Mouse (Mus musculus) heart, adult 18-20 months (tissue): ENCODE data around the gene Npvf. TPM values are rescaled to one million over a fixed set of nuclear protein-coding genes. Genes with fewer than 3 reads are reported as not detected.

Source experiments
- DNase-seq, 2 experiments: peaks; one replicate each; pipeline ENCODE4 v3.0.0; 2021 to 2022; ENCODE audit warnings: mixed read lengths in 1 of 2
- long read RNA-seq, 2 experiments: library from polyadenylated mRNA; stranded (forward); transcript quantifications; one replicate each; pipeline ENCODE4 v2.0.0; 2021
- total RNA-seq, 2 experiments: library from RNA; stranded (reverse); gene quantifications; 2 replicates each; pipeline ENCODE4 v1.2.3; 2021

The Npvf gene
- not detected for total RNA-seq
- long read RNA-seq, experiment 1, result 0 reads
- long read RNA-seq, experiment 2, result 0 reads

DNA sequence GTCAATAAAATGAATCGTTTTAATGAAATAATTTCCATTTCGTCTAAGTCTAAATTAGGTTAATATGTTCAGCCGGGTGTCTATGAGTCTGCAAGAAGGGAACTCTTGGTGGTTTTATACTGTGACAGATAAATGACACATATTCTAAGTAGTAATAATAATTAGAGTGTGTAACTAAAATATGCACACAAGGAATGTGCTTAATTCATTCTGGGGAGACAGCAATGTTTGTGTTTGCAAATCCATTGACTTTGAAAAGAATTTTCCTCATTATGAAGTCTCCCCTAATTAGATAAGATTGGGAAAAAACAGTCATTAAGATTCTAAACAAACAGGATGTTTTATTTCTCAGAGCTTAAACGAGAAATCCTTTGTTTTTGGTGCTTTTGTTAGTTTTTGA is at the start of gene Npvf:
Npvf (minus strand) TSS at position 84 of the 400 bp plus-strand sequence.
- no peak for DNase-seq

GRCm38 (mm10) chr6:50689121-50689815 is 35.0 kb upstream of the Npvf start:
- no peak for DNase-seq

DNA sequence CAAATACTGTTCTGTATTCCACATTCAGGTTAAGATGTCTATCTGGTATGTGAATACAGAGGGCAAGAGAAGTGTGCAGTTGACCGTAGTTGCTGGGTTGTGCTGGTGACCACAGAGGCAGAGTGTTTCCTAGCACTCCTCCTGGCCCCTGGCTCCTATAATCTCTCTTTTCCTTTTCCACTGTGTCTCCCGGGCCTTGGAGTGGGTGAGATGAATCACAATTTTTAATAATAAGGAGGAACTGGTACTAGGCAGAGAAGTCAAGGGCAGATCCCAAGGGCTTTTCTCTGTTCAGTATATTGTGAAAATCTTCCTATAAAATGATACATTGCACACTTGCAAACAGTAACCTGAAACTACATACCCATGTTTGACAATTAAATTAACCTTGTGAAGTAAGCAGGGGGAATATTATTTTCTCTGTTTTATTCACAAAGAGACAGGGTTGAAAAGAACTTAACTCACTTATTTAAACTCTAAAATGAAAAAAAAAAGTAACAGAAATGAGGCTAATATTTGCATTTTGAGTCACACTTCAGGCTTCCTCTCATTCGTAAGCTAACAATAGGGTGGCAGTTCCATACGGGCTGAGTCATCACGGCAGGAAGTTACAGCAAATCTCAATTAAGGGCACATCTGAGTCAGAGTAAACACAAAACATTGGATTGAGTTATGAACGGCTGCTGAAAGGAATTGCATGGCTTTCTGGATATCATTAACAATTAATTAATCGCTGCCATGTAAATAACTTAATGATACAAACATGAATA is 30.6 kb upstream of the Npvf start:
- DNase-seq, result peak in 1 of 2 experiments; percentile 15

- no peak for DNase-seq
Measured at GRCm38 (mm10) chr6:50681491-50681890, 27.3 kb upstream of the Npvf start.

DNA sequence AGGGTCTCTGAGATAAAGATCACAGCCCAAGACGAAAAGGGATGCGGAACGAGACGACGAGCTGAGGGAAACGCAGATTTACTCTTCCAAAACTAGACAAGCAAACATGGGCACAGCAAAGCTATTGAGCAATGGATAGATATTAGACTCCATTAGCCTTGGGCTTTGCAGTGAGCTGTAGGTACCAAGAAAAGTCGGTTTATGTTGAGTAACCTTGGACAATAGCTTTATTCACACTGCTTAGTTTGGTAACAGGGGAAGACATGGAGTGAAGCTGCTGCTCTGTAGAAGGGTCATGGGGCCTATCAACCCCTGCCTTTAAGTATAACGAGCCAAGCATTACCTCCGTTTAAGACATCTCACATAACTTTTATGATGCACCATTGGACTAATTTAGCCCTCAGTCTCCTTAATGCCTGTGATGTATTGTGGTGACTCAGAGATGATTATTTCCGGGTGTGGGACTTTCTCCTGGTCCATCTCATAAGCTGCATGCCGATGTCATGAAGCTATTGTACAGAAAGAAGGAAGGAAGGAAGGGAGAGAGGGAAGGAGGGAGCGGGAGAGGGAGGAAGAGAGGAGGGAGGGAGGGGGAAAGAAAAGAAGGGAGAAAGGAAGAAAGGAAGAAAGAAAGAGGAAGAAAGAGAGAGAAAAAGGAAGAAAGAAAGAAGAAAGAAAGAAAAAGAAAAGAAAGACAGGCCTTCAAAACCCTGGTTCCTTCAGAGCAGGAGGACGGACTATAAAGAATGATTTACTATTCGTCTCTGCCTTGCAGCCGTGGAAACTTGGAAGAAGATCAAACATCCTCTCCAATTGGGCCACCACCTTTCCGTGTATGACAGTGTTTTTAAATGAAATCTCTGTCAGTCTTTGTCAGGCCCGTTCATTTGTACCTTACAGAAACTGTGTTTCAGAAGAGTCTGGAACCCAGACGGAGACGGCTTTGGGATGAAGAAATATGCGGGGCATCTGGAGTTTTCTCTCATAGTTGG is 26.3 kb upstream of the Npvf start:
- peak in 1 of 2 experiments; percentile 3 for DNase-seq

DNA sequence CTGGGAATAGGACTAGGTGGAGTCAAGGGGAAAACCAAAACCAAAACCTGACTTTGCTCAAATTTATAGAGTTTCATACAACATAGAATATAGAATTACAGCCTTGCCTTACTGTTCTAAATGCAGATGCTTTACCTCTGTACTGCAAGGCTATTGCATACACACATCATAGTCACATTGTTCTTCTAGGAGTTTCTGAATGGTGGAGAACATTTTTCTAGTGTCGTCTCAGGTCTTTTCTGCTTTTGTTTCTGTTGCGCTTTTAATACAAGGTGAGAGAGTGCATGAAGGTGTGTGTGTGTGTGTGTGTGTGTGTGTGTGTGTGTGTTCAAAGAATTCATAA is 25.2 kb upstream of the Npvf start:
- no peak for DNase-seq

DNA sequence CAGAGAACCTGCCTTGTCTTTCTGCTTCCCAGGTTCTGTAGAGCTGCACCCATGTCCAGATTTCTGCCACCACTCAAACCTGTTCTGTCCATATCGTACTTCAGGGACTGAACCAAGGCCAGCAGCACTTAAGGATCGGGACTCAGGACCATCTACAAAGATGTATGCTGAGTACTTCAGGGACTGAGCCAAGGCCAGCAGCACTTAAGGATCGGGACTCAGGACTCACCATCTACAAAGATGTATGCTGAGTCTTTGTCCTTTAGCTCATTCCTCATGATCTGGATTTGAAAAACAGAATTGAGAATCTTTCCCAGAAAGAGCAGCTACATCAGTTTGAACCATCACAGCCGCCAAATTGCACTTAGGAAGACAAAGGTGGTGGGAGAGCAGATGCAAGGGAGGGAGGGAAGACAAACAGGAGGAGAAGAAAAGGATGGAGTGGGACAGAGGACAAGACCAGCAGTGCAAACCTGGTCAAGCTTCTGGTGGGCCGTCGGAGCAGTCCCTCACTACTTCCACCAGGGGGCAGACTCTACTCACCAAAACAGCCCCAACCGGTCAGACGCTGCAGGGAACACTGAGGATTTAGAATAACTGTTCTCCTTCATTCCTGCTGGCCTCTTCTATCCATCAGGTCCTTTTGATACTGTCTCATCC is 24.7 kb upstream of the Npvf start:
- DNase-seq, result peak; percentile 61 to 83

GRCm38 (mm10) chr6:50671191-50671590 is 17.0 kb upstream of the Npvf start:
- no peak for DNase-seq

DNA sequence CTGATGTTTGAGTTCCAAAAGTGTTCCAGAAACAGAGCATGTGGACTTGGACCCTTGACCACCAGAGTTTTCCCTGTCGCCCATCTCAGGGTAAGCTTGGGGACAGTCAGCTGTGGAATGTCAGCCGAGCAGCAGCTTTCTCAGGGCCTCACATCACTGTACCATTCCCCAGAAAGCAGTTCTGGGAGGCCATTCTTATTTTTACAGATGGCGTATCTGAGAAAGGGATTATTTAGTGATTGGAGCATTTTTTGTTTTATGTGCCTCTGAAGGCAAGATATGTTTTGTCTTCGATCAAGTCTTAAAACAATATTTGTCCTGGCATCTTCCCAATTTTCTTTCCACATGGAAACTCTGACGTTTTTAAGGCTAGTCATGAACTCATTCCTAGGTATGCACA is 12.7 kb upstream of the Npvf start:
- no peak for DNase-seq

- DNase-seq, result no peak
Measured at GRCm38 (mm10) chr6:50665020-50665419, 10.8 kb upstream of the Npvf start.

DNA sequence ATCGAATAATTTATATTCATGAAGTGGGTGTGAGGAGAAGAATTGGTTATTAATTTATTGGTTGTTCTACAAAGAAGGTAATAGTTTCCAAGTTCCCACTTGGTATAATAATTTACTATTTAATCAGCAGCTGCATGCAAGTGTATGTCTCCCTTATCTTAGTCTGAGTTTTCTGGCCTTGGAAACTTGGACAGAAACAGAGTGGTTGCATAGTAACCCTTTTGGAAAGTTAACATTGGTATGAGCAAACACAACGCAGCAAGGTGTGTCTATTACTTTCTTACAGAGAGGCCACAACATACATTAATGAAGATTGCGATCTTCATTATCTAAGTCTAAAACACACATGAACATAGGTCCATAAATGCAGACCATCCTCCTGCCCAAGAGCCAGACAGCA is 10.0 kb upstream of the Npvf start:
- DNase-seq, result no peak

GRCm38 (mm10) chr6:50662925-50663583 is 8.8 kb upstream of the Npvf start:
- DNase-seq, result no peak

GRCm38 (mm10) chr6:50661729-50662128 is 7.5 kb upstream of the Npvf start:
- DNase-seq, result no peak

DNA sequence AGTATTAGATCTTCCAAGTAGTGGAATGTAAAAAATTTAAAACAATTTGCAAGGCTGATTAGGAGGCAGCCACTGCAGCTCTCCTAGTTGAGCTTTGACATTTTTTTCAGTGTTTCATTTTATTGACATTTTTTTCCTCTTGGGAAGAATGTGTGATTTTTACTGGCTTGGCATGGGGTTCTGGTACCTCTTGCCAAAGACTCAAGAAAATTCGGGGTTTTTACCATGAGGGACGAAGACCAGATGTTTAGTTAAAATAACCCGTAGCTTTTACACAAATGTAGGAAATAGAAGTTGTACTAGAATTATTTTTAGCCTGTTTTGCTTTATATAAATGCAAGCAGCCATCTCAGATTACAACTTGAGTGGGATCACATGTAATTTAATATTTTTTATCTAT is 4.2 kb upstream of the Npvf start:
- DNase-seq, result no peak

GRCm38 (mm10) chr6:50658018-50658417 is 3.8 kb upstream of the Npvf start:
- DNase-seq, result no peak

- no peak for DNase-seq
Measured at GRCm38 (mm10) chr6:50656426-50656825, 2.2 kb upstream of the Npvf start.

DNA sequence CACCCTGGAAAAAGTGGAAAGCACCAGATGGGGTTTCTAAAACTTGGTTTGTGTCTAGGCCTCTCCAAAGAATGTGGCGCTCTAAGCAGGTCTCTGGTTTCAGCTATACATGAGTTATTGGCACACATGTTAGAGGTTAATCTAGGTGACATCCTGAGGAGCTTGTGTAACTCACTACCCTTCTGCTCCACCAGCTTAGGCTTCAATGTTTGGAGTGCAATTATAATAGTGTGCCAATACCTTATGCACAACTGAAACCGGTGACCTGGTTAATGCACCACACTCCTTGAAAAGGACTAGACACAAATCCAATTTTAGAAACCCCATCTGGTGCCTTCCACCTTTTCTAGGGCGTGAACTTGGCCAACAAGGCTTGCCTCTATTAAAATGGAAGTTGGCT is 1.7 kb upstream of the Npvf start:
- DNase-seq, result no peak

DNA sequence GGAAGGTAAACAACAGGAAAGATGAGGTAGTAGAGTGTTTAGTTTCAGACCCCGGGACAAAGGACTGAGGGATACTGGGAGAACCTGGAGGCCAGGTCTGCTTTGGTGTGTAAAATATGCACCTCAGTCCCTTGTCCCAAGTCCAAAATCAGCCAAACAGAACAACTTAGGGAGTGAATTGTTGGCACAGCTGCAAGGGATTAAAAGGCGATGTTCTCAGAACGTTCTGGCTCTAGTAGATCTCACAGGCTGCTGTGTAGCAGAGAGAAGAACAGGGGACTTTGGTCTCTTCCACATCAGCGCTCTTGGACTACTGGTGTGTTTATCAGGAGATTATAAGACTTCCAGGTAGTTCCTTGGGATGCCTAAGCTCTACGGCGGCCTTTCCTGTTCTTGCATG is 6.6 kb downstream of the Npvf start:
- DNase-seq, result no peak

DNA sequence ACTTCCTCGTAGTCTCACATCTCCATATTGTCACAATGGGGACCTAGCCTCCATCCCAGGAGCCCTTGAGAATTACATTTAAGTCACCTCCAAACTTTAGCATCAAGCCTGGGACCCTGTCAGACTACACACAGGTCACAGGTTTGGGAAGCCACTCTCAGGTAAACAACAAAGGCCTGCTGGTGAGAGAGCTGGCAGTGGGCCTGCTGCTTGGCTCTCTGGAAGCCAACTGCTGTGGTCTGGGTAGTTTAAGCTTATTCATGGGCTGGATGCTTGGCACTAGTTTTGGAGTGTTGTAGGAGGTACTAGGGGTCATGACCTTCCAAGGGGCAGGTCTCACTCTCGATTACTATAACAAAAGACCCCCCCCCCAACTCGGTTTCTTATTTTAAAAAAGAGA is 7.6 kb downstream of the Npvf start:
- no peak for DNase-seq

- DNase-seq, result peak in 1 of 2 experiments; percentile 18
Measured at GRCm38 (mm10) chr6:50644701-50645100, 9.5 kb downstream of the Npvf start.

- DNase-seq, result no peak
Measured at GRCm38 (mm10) chr6:50641898-50642297, 12.3 kb downstream of the Npvf start.
